Mouse (Mus musculus) adrenal gland (tissue): ENCODE data around the gene Ppard.

Experiments used
- intact Hi-C: fragments of 180-260 bp; cut with DNase I; formaldehyde crosslinking; loops from one replicate; pipeline ENCODE4 v1.15.1; 2025

Ppard gene

DNA sequence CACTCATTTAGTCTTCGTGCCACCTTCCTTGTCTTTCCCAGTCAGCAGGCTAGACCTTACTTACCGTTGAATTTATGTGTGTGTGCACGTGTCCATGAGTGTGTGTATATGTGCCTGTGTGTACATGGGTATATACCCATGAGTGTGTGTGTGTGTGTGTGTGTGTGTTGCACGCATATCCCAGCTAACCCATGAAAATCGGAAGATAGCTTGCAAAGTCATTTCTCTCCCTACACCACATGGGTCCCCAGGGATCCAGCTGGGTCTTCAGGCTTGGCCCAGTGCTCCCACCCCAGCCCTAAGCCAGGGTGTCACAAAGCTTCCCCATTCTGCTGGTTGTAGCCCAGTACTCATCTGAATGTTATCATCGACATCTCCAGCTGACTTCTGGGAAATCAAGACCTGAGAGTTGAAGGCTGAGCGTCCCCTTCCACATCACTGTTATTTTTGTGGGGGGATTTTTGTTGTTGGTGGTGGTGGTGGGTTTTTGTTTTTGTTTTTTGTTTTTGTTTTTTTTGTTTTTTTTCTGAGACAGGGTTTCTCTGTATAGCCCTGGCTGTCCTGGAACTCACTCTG is 49.5 kb downstream of the Ppard start:
- intact Hi-C loops = no loop called here

DNA sequence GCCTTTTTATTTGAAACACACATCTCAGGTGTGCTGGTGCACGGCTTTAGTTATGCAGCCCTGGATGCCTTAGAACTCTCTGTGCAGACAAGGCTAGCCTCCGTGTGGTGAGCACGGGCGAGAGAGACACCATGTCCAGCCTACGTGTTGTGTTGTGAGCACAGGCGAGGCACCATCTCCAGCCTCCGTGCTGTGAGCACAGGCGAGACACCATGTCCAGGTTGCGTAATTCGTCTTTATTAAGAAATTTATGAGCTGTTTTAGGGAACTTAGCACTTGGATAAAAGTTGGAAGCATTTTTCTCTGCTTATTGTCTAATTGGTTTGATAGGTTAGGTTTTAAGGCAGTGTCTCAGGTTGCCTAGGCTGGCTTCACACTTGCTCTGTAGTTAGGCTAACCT is 50.7 kb downstream of the Ppard start:
- intact Hi-C loops = no loop called here

DNA sequence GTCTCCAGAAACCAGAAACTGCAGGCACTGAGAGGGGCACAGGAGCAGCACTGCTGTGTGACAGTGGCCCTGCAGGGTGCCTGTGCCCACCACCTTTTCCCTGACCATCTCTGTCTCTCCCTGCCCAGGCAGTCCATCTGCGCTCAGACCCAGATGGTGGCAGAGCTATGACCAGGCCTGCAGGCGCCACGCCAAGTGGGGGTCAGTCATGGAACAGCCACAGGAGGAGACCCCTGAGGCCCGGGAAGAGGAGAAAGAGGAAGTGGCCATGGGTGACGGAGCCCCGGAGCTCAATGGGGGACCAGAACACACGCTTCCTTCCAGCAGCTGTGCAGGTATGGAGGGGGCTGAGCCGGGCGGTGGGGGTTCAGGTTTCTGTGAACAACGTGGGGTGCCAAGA is 53.6 kb downstream of the Ppard start:
- intact Hi-C loops = no loop called here

DNA sequence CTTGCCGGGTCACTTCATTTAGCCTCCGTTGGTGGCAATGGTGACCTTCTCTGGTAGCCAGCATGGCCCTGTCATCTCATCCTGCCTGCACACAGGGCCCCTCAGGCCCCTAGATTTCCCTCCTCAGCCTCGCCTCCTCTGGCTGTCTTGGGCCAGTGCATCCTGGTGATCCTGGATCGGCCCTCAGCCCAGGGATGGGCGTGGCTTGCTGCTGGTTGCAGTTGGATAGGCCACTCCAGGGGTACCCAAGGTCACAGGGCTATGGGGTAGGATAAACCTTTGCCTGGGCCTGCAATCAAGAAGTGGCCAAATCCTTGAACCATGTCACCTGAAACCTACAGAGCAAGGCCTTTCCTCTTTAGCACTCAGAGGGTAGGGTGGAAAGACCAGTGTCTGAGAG is 54.5 kb downstream of the Ppard start:
- intact Hi-C loops = no loop called here

DNA sequence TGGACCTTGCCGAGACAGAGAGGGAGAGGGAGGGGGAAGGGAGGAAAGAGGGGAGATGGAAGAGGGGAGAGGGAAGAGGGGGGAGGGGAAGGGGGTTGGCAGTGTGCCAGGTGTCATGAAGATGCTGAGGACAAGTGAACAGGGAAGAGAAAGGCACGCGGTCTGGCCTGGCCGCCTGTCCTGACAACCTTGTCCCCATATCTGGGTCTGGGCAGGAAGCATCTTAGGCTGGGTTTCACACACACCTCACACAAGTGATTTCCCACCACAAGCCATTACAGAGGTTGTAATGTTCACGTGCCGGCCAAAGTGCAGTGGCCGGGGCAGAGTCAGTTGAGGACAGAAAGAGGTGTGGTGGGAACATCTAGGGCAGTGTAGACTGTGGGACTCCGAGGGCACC is 55.1 kb downstream of the Ppard start:
- intact Hi-C loops = no loop called here

DNA sequence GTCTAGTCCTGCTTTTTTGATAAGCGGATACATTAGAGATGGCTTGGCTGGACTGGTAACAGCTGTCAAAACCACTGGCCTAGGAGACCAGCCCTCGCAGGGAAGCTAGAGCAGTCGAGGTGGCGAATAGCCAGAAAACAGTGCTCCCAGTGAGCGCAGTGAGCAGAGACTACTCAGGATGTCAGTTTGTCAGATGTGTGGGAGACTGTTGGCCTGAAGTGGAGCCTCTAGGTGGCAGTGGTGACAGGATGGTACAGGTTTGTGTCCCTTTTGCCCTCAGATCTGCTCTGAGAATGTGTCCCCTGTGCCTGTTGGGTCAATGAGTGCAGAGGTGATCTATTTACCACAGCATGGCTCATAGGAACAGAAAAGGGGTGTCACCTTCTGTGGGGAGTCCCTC is 55.5 kb downstream of the Ppard start:
- intact Hi-C loops = no loop called here

DNA sequence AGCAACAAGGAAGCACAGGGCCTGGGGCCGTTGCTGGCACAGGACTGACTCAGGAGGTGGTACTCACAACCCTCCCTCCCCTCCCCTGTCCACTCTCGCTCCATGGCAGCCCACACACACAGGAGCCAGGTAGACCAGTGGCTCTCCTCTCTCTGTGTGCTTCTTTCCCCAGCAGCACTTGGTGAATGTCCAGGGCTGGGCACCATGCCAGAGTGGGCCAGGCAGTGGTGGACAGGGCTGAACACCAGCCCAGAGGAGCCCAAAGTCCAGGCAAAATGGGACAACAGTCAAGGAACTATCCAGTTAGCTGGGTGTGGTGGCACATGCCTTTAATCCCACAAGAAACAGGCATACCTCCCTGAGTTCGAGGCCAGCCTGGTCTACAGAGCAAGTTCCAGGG is 57.8 kb downstream of the Ppard start:
- intact Hi-C loops = no loop called here

DNA sequence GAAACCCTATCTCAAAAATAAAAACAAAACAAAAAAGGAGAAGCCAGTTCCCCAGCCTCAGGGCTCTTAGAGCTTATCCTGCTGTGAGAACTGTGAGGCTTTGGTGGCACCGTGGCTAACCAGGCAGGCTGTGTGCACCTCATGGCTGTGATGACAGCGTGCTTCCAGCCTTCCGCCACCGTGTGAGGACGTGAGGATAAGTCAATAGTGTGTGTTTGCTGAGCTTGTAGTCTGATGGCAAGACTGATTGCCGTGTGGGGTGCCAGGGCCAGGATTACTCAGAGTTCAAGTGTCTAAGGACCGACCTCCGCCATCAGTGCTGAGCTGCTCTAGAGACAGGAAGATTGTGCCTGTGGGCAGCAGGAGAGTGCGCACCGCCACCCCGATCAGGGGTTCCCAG is 58.2 kb downstream of the Ppard start:
- intact Hi-C loops = no loop called here

DNA sequence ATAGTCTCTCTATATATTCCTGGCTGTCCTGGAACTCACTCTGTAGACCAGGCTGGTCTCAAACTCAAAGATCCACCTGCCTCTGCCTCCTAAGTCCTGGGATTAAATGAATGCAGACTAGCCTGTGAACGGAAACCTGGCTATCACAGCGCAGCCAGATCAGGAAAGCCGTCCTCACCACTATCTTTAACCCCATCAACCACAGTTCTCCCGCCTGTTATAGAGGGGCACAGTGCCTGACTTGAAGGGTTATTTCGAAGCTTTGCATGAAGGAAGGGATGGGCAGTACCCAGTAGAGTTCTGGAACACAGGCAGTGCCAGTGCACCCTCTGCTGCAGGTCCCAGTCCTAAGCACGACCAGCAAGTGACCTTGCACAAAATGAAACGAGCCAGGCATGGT is 58.8 kb downstream of the Ppard start:
- intact Hi-C loops = no loop called here

DNA sequence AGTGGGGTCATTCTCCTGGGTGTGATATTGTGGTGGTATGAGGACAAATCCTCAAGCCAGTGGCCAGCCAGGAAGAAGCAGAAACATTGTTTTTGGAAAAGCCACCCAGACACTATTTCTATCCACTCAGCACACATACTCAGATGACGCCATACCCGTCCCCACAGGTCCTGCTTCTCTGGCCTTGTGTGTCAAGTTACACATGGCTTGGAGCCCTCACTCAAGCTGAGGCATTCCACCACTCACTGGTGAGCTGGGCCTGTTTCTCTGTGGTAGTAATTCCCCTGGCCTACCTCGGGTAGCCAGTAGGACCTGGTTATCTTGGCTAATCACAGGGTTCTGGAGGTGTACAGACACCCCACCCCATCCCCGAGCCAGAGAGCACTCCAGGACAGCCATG is 61.2 kb downstream of the Ppard start:
- intact Hi-C loops = no loop called here

DNA sequence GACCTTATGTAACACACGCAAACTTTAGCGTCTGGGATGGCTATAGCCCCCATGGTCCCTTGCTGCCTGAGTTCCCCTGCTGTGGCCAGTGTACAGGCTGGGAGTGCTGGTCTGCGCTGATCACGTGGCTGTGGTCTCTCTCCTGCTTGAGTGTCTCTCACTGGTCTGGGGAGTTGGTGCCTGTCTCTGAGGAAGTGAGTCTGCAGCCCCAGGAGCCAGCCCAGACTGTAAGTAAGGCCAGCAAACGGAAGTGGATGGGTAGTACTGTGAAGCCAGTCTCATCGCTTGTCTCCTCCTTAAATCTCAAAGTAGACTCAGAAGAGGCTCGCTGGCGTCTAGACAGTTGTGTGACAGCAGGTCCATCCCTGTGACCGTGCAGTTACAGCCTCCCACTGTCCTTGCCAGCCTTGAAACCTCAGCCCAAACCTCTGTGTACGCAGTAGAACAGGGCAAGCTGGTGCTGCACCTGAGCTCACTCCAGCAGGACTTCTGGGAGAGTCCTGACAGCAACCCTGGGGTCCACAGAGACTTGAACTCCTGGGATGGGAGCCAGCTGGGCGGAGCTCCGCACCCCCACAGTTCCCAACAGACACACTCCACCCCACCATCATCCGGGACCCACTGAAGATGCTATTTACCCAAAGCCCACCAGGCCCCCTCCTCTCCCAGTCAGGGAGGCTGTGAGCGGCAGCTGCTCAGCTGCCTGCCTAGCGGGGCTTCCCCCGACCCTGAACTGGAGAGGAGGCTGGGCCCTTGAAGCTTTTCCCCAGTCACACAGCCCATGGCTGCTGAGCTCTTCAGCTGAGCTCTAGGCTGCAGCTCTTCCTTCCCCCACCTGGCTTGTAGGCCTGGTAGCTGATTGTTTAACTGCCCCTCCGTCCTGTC is 62.2 kb downstream of the Ppard start:
- intact Hi-C loops = no loop called here

DNA sequence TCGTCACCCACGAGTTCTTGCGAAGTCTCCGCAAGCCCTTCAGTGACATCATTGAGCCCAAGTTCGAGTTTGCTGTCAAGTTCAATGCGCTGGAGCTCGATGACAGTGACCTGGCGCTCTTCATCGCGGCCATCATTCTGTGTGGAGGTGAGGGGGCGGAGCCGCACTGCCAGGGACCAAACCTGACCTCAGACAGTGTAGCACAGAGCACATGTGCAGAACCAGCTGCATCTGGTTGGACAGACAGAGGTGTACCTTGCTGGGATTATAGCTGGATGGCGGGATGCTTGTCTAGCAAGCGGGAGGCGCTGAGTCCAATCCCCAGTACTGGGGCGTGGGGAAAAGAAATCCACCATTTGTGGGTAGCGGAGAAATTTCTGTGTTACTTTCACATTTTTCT is 66.4 kb downstream of the Ppard start:
- intact Hi-C loops = no loop called here

DNA sequence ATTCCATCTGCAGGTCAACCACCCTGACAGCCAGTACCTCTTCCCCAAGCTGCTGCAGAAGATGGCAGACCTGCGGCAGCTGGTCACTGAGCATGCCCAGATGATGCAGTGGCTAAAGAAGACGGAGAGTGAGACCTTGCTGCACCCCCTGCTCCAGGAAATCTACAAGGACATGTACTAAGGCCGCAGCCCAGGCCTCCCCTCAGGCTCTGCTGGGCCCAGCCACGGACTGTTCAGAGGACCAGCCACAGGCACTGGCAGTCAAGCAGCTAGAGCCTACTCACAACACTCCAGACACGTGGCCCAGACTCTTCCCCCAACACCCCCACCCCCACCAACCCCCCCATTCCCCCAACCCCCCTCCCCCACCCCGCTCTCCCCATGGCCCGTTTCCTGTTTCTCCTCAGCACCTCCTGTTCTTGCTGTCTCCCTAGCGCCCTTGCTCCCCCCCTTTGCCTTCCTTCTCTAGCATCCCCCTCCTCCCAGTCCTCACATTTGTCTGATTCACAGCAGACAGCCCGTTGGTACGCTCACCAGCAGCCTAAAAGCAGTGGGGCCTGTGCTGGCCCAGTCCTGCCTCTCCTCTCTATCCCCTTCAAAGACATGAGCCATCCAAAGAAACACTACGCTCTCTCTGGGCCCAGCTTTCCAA is 67.3 kb downstream of the Ppard start:
- intact Hi-C loops = no loop called here

DNA sequence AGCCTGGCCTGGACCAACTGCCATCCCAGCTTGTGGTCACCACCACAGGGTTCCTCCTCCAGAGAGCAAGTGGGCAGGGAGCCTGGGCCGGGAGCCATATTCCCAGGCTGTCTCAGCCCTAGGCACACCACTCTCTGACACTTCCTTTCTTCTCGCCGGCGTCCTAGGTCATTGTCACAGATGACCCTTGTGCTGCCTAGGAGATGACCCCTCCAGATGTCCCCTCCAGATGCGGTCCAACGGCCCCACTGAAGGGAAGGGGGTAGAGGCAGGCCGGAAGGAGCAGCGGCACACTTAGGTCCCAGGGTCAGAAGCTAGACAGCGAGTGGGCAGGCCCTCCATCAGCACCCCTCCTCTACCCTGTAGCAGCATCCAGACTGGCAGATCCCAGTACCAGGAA is 67.8 kb downstream of the Ppard start:
- intact Hi-C loops = no loop called here

DNA sequence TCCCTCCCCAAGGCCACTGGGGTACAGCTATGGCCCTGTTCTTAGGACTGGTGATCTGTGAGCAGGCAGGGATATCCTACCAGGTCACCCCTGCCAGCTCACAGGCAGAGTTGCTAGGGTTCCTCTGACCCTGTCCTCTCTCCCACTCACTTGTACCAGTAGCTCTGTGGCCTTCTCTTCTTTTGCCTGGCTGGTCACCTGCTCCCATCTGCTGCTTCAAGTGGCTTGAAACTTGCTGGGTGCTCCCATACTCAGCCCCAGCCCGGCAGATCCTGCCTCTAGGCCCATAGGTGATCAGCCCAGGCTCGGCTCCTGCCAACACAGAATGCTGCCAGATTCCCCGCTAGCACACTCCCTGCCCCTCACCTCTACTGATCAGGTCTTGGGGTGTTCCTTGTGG is 68.3 kb downstream of the Ppard start:
- intact Hi-C loops = no loop called here

DNA sequence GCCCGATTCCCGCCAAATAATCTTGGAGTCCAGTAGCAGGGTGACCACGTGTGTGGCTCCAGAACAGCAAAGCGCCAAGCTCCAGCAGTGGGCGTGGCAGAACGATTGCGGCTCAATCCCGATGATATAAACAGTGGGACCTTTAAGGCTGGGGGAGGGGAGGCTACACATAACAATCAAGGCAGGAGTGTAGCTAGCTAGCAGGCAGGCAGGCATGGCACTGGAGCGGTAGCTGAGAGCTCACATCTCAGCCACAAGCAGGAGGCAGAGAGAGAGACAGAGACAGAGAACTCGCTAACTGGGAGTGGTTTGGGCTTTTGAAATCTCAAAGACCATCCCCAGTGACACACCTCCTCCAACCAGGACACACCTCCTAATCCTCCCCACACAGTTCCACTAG is 72.7 kb downstream of the Ppard start:
- intact Hi-C loops = no loop called here

DNA sequence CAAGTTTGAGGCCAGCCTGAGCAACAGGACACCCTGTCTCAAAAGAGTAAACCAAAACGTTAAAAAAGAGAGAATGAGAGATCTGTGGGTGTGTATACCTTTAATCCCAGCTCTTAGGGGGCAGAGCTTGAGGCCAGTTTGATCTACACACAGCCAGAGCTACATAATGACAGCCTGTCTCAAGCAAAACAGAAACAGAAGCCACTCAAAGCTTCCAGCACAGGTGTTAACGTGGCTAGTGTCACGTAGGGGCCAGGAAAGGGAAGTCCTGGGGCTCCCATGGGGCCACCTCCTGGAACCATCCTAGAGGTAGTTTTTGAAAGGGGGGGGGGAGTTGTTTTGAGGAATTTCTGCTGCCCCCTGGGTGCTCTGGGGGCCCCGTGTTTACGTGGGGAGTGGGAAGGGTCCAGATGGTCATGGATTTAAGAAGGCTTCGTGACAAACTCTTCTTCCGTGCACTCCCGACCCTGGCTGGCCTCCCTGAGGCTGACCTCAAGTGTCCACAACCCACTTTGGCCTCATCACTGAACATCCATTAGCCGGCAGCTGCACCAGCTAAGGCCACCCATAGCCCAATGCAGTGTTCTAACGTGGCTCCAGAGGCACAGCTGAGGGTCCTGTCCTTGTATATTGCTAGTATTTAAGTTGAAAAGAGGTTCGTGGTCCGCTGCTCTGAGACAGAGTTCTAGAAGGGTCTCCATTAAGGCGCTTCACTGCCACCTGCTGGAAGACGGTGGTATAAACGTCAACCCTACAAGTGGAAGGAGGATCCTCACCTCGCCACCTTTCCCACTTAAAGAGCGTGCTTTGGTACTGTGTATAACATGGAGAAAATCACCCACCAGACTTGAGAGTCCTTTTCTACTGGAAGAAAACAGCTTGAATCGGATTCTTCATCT is 76.0 kb downstream of the Ppard start:
- intact Hi-C loops = loop anchor here (1.0 kb wide), 1 partner anchor 82 kb away; no protein-coding TSS in a partner anchor

DNA sequence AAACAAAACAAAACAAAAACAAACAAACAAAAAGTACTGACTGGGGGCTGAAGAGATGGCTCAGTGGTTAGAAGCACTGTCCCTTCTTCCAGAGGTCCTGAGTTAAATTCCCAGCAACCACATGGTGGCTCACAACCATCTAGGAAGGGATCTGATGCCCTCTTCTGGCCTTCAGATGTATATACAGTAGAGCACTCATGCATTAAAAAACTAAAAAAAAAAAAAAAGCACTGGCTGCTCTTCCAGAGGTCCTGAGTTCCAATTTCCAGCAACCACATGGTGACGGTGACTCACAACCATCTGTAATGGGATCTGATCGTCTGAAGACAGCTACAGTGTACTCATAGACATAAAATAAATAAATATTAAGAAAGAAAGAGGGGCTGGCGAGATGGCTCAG is 78.3 kb downstream of the Ppard start:
- intact Hi-C loops = no loop called here

DNA sequence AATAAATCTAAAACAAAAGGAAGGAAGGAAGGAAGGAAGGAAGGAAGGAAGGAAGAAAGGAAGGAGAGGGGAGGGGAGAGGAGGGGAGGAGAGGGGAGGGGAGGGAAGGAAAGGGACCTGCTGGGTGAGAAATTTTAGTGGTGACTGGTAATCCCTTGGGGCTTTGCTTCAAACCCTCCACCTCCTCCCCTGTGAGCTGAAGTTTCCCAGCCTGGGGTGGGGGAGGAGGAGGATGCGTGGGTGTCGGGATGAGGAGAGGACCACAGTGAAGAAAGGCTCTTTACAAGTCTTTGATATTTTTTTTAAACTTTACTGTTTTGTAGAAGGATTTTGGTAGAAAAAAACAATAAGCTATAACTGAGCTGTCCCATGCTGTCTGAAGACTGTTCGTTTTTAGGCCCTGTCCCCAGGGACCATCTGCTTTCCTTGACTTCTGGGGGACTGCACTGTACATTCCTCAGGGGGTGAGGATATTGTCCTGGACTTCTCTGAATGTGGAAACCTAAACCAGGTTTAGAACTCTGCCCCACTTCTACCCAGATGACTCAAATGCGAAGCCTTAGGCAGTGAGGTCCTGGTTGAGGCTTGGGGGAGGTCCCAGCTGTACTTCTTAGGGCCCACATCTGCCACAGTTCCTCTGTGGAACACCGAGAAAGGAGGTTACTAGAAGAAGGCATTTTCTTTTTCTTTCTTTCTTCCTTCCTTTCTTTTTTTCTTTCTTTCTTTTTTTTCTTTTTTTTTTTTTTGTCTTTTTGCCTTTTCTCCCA is 79.0 kb downstream of the Ppard start:
- intact Hi-C loops = no loop called here

DNA sequence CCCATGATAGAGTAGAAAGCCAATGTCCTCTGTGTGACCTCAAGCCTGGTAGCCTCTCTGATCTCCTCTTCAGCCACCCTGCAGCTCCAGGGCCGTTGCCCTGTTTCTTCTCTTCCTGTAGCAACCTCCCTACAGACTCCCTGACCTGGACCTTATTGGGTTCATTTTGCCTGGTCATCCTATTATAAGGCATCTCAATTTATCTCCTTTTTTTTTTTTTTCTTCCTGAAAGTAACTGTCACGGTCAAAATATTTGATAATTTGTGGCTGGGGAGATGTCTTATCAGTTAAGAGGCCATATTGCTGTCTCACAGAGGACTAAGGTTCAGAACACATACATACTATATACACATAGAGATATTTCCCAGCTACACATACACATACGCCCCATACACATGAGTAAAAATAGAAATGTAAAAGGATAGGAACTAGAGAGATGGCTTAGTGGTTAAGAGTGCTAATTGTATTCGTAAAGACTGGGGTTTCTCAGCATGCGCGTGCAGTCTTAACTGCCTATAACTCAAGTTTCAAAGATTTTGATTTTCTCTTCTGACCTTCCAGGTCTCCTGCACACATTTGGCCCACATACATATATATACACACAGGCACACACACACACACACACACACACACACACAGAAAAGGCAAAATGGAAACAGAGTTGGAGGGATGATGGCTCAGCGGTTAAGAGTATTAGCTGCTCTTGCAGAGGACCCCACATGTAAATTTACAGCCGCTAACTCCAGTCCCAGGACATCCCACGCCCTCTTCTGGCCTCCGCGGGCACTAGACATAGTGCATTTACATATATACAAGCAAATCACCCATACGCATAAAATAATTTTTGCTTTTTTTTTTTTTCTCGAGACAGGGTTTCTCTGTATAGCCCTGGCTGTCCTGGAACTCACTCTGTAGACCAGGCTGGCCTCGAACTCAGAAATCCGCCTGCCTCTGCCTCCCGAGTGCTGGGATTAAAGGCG is 80.0 kb downstream of the Ppard start:
- intact Hi-C loops = no loop called here
